Mouse (Mus musculus) kidney, embryonic 15.5 days (tissue): ENCODE data around the gene Meioc. TPM values are rescaled to one million over a fixed set of nuclear protein-coding genes. Genes with fewer than 3 reads are reported as not detected.
"Not testable (repeated sequence)": the region's sequence is repeated elsewhere in the genome, so short reads cannot be mapped to it uniquely, and the experiment has no call there.

ENCODE experiments used
- ATAC-seq: fragments of 200-750 bp; cut with Nextera tagmentation; replicated peaks from 2 replicates; pipeline ENCODE4 v1.8.0; 2017; ENCODE audit warnings: moderate TSS enrichment; ENCODE audit not compliant: low FRiP score
- H3K27ac ChIP-seq: fragments of 300-500 bp; sonication (generic); 2 replicates; pipeline ENCODE4 v1.5.1; 2015; ENCODE audit warnings: mild to moderate bottlenecking, inconsistent platforms
- H3K27me3 ChIP-seq: fragments of 300-500 bp; sonication (generic); 2 replicates; pipeline ENCODE4 v1.6.1; 2015; ENCODE audit warnings: inconsistent platforms
- H3K36me3 ChIP-seq: fragments of 300-500 bp; sonication (generic); 2 replicates; pipeline ENCODE4 v1.6.1; 2015; ENCODE audit warnings: inconsistent platforms
- H3K4me1 ChIP-seq: fragments of 300-500 bp; sonication (generic); 2 replicates; pipeline ENCODE4 v1.6.1; 2015; ENCODE audit warnings: inconsistent platforms
- H3K4me2 ChIP-seq: fragments of 300-500 bp; sonication (generic); 2 replicates; pipeline ENCODE4 v1.6.1; 2015; ENCODE audit warnings: moderate library complexity, mild to moderate bottlenecking, inconsistent platforms
- H3K4me3 ChIP-seq: fragments of 300-500 bp; sonication (generic); replicated peaks from 2 replicates; pipeline ENCODE4 v1.5.1; 2015; ENCODE audit warnings: mild to moderate bottlenecking, inconsistent platforms
- H3K9ac ChIP-seq: fragments of 300-500 bp; sonication (generic); 2 replicates; pipeline ENCODE4 v1.6.1; 2015; ENCODE audit warnings: mild to moderate bottlenecking, inconsistent platforms
- H3K9me3 ChIP-seq: fragments of 300-500 bp; sonication (generic); replicated peaks from 2 replicates; pipeline ENCODE4 v1.6.1; 2016; ENCODE audit warnings: inconsistent platforms
- WGBS: fragments of 180-500 bp; shearing (Covaris S2); methylation state at CpG from one replicate; pipeline ENCODE4 v1.1.7; 2015; ENCODE audit warnings: mixed read lengths; 5-methylcytosine and 5-hydroxymethylcytosine counted together
- polyA plus RNA-seq: library from polyadenylated mRNA; unstranded; fragments of >200 nt; fragmentation: Nextera tagmentation; extraction: Ambion mirVana; gene quantifications from 2 replicates; pipeline ENCODE4 v1.2.1, GENCODE M21; 2015

The Meioc gene
- polyA plus RNA-seq, 1 experiment from 2014 or later, result 0.49 TPM

- no peak overlapping the region for H3K4me2 ChIP-seq
- ATAC-seq, result no peak
- H3K9me3 ChIP-seq, result no peaks in the 10 kb centered on the region
- H3K36me3 ChIP-seq, result peaks cover 24% of the 10 kb centered on the region
- H3K27ac ChIP-seq, result no peak overlapping the region
- peaks cover 19% of the 10 kb centered on the region for H3K4me1 ChIP-seq
- H3K9ac ChIP-seq, result no peak overlapping the region
- H3K4me3 ChIP-seq, result no peak overlapping the region
- no peaks in the 10 kb centered on the region for H3K27me3 ChIP-seq
- 95% methylated on average over 7 of the region's 7 CpGs for WGBS
These were observed 31.8 kb downstream of the Meioc start for GRCm38 (mm10) chr11:102695289-102695688.

- H3K27ac ChIP-seq, result peak within 1 kb of the TSS; percentile 71
- WGBS, result under 1% methylated on average over 49 of the region's 49 CpGs
- H3K9ac ChIP-seq, result peak within 1 kb of the TSS; percentile 76
- H3K4me2 ChIP-seq, result peak within 1 kb of the TSS; percentile 85
- ATAC-seq, result peak; percentile 95
- H3K36me3 ChIP-seq, result peaks cover 8% of the 10 kb centered on the region
- peaks cover 19% of the 10 kb centered on the region for H3K4me1 ChIP-seq
- H3K9me3 ChIP-seq, result no peaks in the 10 kb centered on the region
- H3K4me3 ChIP-seq, result peak within 1 kb of the TSS; percentile 76
- H3K27me3 ChIP-seq, result no peaks in the 10 kb centered on the region
These were observed 34.0 kb downstream of the Meioc start, which contains the start of gene Ccdc43 for GRCm38 (mm10) chr11:102697338-102698017. Ccdc43 (minus strand) TSS chr11:102697782.

DNA sequence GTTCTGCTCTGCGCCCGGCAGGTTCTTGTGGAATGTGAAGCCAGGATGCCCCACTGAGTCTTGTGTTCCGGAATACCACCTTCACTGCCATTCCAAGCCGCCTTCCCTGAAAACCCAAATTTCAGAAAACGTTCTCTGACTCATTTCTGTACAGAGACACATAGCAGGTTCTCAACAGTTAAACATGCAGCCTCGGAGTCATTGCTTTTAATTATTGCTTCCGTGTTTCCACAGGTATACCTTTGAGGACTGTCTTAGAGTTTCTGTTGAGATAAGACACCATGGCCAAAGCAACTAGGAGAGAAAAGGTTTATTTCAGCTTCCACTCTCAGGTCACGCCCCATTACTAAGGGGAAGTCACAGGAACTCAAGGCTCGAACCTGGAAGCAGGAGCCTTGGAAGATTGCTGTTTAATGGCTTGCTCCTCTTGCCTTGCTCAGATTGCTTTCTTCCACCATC is 34.5 kb downstream of the Meioc start:
- Histone ChIP-seq H3K9ac (peak overlapping the region; percentile 76), H3K4me1 (peaks cover 19% of the 10 kb centered on the region), H3K36me3 (peaks cover 5% of the 10 kb centered on the region), H3K4me2 (peak overlapping the region; percentile 85), H3K4me3 (peak overlapping the region; percentile 76), H3K27me3 (no peaks in the 10 kb centered on the region), H3K9me3 (no peaks in the 10 kb centered on the region), H3K27ac (peak overlapping the region; percentile 71)
- WGBS, result 16% methylated on average over 9 of the region's 9 CpGs
- no peak; the same call in 1 of the 2 replicates for ATAC-seq

- H3K27me3 ChIP-seq, H3K4me3 ChIP-seq, H3K36me3 ChIP-seq, H3K9me3 ChIP-seq, ATAC-seq, H3K4me1 ChIP-seq, H3K4me2 ChIP-seq, H3K27ac ChIP-seq, H3K9ac ChIP-seq: not testable (repeated sequence)
- WGBS, result 91% methylated on average over 6 of the region's 6 CpGs
These were observed 38.7 kb downstream of the Meioc start for GRCm38 (mm10) chr11:102702206-102702605.

DNA sequence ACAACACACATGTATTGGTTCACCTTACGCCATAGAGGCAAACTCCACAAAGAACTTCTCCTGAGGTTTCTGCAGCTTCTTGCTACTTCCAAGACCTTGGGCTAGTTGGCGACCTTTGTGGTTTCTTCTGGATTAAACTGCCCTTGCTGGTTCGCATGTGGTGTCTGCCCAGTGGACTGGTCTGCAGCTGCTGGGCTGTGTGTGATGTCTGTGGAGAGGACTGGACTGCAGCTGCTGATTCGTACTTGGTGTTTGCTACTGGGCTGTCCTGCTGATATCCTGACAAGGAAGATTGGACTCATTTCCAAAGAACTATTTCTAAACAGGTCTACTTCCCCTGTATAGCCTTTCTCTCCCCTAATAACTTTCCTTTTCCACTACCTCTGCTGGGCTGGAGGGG is 48.9 kb downstream of the Meioc start:
- no peak overlapping the region for H3K4me2 ChIP-seq
- H3K9ac ChIP-seq, result no peak overlapping the region
- H3K27ac ChIP-seq, result no peak overlapping the region
- peaks cover 4% of the 10 kb centered on the region; the same call in 1 of the 2 replicates for H3K9me3 ChIP-seq
- no peaks in the 10 kb centered on the region for H3K4me1 ChIP-seq
- no peaks in the 10 kb centered on the region for H3K27me3 ChIP-seq
- no peaks in the 10 kb centered on the region for H3K36me3 ChIP-seq
- no peak for ATAC-seq
- no peak overlapping the region for H3K4me3 ChIP-seq
- WGBS, result 86% methylated on average over 4 of the region's 4 CpGs

DNA sequence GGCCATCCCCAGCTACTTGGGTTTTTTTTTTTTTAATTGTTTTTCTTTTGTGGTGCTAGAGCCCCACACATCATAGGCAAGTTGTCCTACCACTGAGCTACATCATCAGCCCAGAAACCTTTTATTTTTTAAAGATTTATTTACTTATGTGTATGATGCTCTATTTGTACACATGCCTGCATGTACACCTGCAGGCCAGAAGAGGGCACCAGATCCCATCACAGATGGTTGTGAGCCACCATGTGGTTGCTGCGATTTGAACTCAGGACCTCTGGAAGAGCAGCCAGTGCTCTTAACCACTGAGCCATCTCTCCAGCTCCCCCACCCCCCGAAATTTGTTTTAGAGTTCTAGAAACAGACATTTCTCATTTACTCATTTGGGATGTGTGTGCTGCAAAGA is 51.1 kb downstream of the Meioc start:
- ATAC-seq, H3K27me3 ChIP-seq, H3K27ac ChIP-seq, H3K4me1 ChIP-seq, H3K4me2 ChIP-seq, H3K9me3 ChIP-seq, H3K4me3 ChIP-seq, H3K9ac ChIP-seq, H3K36me3 ChIP-seq: not testable (repeated sequence)
- 81% methylated on average over 2 of the region's 2 CpGs for WGBS

- no peaks in the 10 kb centered on the region for H3K36me3 ChIP-seq
- no peak overlapping the region for H3K9ac ChIP-seq
- no peak for ATAC-seq
- WGBS, result 77% methylated on average over 7 of the region's 7 CpGs
- no peak overlapping the region for H3K27ac ChIP-seq
- H3K27me3 ChIP-seq, result no peaks in the 10 kb centered on the region
- no peaks in the 10 kb centered on the region for H3K4me1 ChIP-seq
- H3K4me2 ChIP-seq, result no peak overlapping the region
- H3K4me3 ChIP-seq, result no peak overlapping the region
- peaks cover 6% of the 10 kb centered on the region; the same call in 1 of the 2 replicates for H3K9me3 ChIP-seq
These were observed 52.6 kb downstream of the Meioc start for GRCm38 (mm10) chr11:102716135-102716534.

- H3K9me3 ChIP-seq, result no peaks in the 10 kb centered on the region
- no peak overlapping the region for H3K9ac ChIP-seq
- no peaks in the 10 kb centered on the region for H3K4me1 ChIP-seq
- no peak overlapping the region for H3K4me3 ChIP-seq
- 34% methylated on average over 3 of the region's 3 CpGs for WGBS
- no peak overlapping the region for H3K27ac ChIP-seq
- no peaks in the 10 kb centered on the region for H3K36me3 ChIP-seq
- no peak for ATAC-seq
- no peak overlapping the region for H3K4me2 ChIP-seq
- H3K27me3 ChIP-seq, result no peaks in the 10 kb centered on the region
These were observed 62.1 kb downstream of the Meioc start for GRCm38 (mm10) chr11:102725574-102725973.

GRCm38 (mm10) chr11:102728614-102729013 is 65.1 kb downstream of the Meioc start:
- WGBS, result 36% methylated on average over 7 of the region's 7 CpGs

GRCm38 (mm10) chr11:102729835-102730234 is 66.3 kb downstream of the Meioc start:
- no peak overlapping the region for H3K4me3 ChIP-seq
- ATAC-seq, result no peak
- H3K27ac ChIP-seq, result no peak overlapping the region
- H3K4me1 ChIP-seq, result no peaks in the 10 kb centered on the region
- 83% methylated on average over 3 of the region's 3 CpGs for WGBS
- no peaks in the 10 kb centered on the region for H3K36me3 ChIP-seq
- no peaks in the 10 kb centered on the region for H3K27me3 ChIP-seq
- H3K9ac ChIP-seq, result no peak overlapping the region
- no peaks in the 10 kb centered on the region for H3K9me3 ChIP-seq
- H3K4me2 ChIP-seq, result no peak overlapping the region

More at GRCm38 (mm10) chr11:102728614-102729013, 65.1 kb downstream of the Meioc start:
- Histone ChIP-seq H3K27me3 (no peaks in the 10 kb centered on the region), H3K4me1 (no peaks in the 10 kb centered on the region), H3K36me3 (no peaks in the 10 kb centered on the region), H3K27ac (no peak overlapping the region), H3K4me3 (no peak overlapping the region), H3K9me3 (no peaks in the 10 kb centered on the region), H3K4me2 (no peak overlapping the region), H3K9ac (no peak overlapping the region)
- no peak for ATAC-seq

DNA sequence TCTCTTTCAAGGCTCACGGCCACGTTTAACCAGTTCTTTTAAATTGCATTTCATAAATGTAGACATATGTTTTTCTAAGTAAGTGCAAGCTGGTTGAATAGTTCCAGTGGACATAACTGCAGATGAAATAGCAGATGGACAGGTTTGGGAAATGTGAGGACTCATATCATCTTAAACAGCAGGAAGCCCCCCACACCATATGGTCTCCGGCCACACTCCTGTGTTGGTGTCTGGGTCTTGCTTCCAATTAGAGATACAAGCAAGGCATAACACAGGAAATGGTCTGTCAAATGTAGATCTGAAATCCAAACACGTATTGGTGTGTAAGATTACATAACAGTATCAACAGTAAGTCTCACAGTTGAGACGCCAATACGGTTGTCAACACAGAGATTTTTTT is 67.8 kb downstream of the Meioc start:
- Histone ChIP-seq H3K9ac (no peak overlapping the region), H3K9me3 (no peaks in the 10 kb centered on the region), H3K36me3 (no peaks in the 10 kb centered on the region), H3K27me3 (no peaks in the 10 kb centered on the region), H3K27ac (no peak overlapping the region), H3K4me3 (no peak overlapping the region), H3K4me2 (no peak overlapping the region), H3K4me1 (no peaks in the 10 kb centered on the region)
- WGBS, result 86% methylated on average over 6 of the region's 6 CpGs
- ATAC-seq, result no peak
